ENCODE assay signal across 9 mouse cellular contexts in the genomic region with DNA sequence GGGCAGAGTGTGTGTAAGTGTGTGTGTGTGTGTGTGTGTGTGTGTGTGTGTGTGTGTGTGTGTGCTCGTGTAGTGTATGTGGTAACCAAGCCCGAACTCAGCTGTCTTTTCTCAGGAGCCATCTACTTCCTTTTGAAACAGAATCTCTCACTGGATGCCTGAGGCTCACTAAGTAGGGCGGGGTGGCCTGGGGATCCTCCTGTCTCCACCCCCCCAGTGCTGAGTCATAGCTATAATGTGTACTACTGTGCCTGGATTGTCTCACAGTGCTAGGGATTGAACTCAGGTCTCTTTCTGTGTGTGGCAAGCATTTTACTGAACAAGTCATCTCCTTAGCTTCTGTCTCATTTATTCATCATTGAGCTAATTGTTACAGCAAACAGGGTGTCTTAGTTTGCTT. TPM values are rescaled to one million over a fixed set of nuclear protein-coding genes. Genes with fewer than 3 reads are reported as not detected.
DNase-seq lines count a peak whose midpoint lies in the region; ATAC-seq and TF ChIP-seq lines count a peak whose summit lies in the region.
"Had no signal": no experiment of that assay in that cellular context is flagged by ENCODE, and none has a peak within 500 bp of the region (broad histone marks: within the 10 kb centered on the region; RNA-seq: fewer than 3 reads in every experiment).

No protein-coding gene starts in this region.

- no peaks in the 10 kb centered on the region for H3K36me3 ChIP-seq in kidney, adult 2 months (ENCODE audit: control insufficient read depth, insufficient read depth, low read length)
- no peaks in the 10 kb centered on the region for H3K36me3 ChIP-seq in heart, embryonic 11.5 days (ENCODE audit: control insufficient read depth, insufficient read depth, low read length)
- no peaks in the 10 kb centered on the region for H3K36me3 ChIP-seq in lung, embryonic 16.5 days (ENCODE audit: control insufficient read depth, insufficient read depth, low read length)
- no peaks in the 10 kb centered on the region for H3K36me3 ChIP-seq in forebrain, embryonic 11.5 days (ENCODE audit: control insufficient read depth, insufficient read depth, low read length)
- H3K36me3 ChIP-seq: limb, embryonic 15.5 days had no signal

- H3K4me2 ChIP-seq in heart, embryonic 11.5 days: peak overlapping the region; percentile 24
- no peak overlapping the region for H3K4me2 ChIP-seq in lung, embryonic 16.5 days (ENCODE audit: low read depth, low read length)
- no peak overlapping the region for H3K4me2 ChIP-seq in forebrain, embryonic 11.5 days (ENCODE audit: low read depth, low read length, severe bottlenecking)
- H3K4me2 ChIP-seq: limb, embryonic 15.5 days had no signal

- no peak for TF ChIP-seq CTCF in kidney, adult 2 months (conservative IDR thresholded peaks at IDR 0.05; ENCODE audit: insufficient read depth, insufficient read length, low read depth, low read length)
- TF ChIP-seq CTCF in layer of hippocampus, adult 2 months (conservative IDR thresholded peaks at IDR 0.05): no peak

- H3K9ac ChIP-seq in heart, embryonic 11.5 days (ENCODE audit: low read depth, low read length): no peak overlapping the region; the same call in 1 of the 2 replicates
- H3K9ac ChIP-seq in lung, embryonic 16.5 days (ENCODE audit: low read length): no peak overlapping the region
- H3K9ac ChIP-seq in forebrain, embryonic 11.5 days (ENCODE audit: low read length): no peak overlapping the region
- H3K9ac ChIP-seq: limb, embryonic 15.5 days had no signal

- WGBS in kidney, adult 2 months: 65% methylated on average over 3 of the region's 3 CpGs
- WGBS in heart, embryonic 11.5 days (ENCODE audit: insufficient replicate concordance): 24% methylated on average over 3 of the region's 3 CpGs
- 49% methylated on average over 3 of the region's 3 CpGs for WGBS in lung, embryonic 16.5 days
- 74% methylated on average over 3 of the region's 3 CpGs for WGBS in forebrain, embryonic 11.5 days

- H3K4me3 ChIP-seq in kidney, adult 2 months (ENCODE audit: insufficient read depth, low read depth, low read length): no peak overlapping the region
- no peak overlapping the region for H3K4me3 ChIP-seq in heart, embryonic 11.5 days (ENCODE audit: low read depth, low read length)
- no peak overlapping the region for H3K4me3 ChIP-seq in lung, embryonic 16.5 days (ENCODE audit: low read length)
- no peak overlapping the region for H3K4me3 ChIP-seq in forebrain, embryonic 11.5 days (ENCODE audit: low read depth, low read length)
- no peak overlapping the region for H3K4me3 ChIP-seq in layer of hippocampus, adult 2 months
- H3K4me3 ChIP-seq: limb, embryonic 15.5 days had no signal

- H3K9me3 ChIP-seq in heart, embryonic 11.5 days (replicated peaks; ENCODE audit: control insufficient read depth, low read length): no peaks in the 10 kb centered on the region
- H3K9me3 ChIP-seq in lung, embryonic 16.5 days (ENCODE audit: control insufficient read depth, low read length): no peaks in the 10 kb centered on the region
- H3K9me3 ChIP-seq in forebrain, embryonic 11.5 days (ENCODE audit: control insufficient read depth, low read length): no peaks in the 10 kb centered on the region
- H3K9me3 ChIP-seq: limb, embryonic 15.5 days had no signal

- H3K27me3 ChIP-seq in kidney, adult 2 months (replicated peaks; ENCODE audit: control insufficient read depth, insufficient read depth, low read length): no peaks in the 10 kb centered on the region
- H3K27me3 ChIP-seq in heart, embryonic 11.5 days (ENCODE audit: control insufficient read depth, insufficient read depth, low read length): no peaks in the 10 kb centered on the region
- no peaks in the 10 kb centered on the region for H3K27me3 ChIP-seq in lung, embryonic 16.5 days (ENCODE audit: control insufficient read depth, insufficient read depth, low read depth, low read length)
- no peaks in the 10 kb centered on the region for H3K27me3 ChIP-seq in forebrain, embryonic 11.5 days (ENCODE audit: control insufficient read depth, insufficient read depth, low read length)
- H3K27me3 ChIP-seq: limb, embryonic 15.5 days had no signal

- H3K4me1 ChIP-seq in kidney, adult 2 months (ENCODE audit: control insufficient read depth, insufficient read depth, low read length): peaks cover 29% of the 10 kb centered on the region; the same call in 1 of the 2 replicates
- peaks cover 41% of the 10 kb centered on the region for H3K4me1 ChIP-seq in heart, embryonic 11.5 days (ENCODE audit: control insufficient read depth, insufficient read depth, low read length)
- H3K4me1 ChIP-seq in lung, embryonic 16.5 days (replicated peaks; ENCODE audit: control insufficient read depth, insufficient read depth, low read length): peaks cover 6% of the 10 kb centered on the region
- no peaks in the 10 kb centered on the region; the same call in 1 of the 2 replicates for H3K4me1 ChIP-seq in forebrain, embryonic 11.5 days (replicated peaks; ENCODE audit: control insufficient read depth, insufficient read depth, low read length)
- H3K4me1 ChIP-seq: limb, embryonic 15.5 days had no signal

- peak; percentile 91 for ATAC-seq in heart, embryonic 11.5 days (replicated peaks; ENCODE audit: insufficient number of reproducible peaks, low FRiP score, low TSS enrichment)
- peak; percentile 69 for ATAC-seq in lung, embryonic 16.5 days (ENCODE audit: low read depth)
- no peak for ATAC-seq in forebrain, embryonic 11.5 days (replicated peaks; ENCODE audit: low FRiP score)

- H3K27ac ChIP-seq in kidney, adult 2 months (ENCODE audit: insufficient read depth, low read depth, low read length): no peak overlapping the region
- H3K27ac ChIP-seq in heart, embryonic 11.5 days (ENCODE audit: low read depth, low read length): peak overlapping the region; percentile 86
- no peak overlapping the region for H3K27ac ChIP-seq in lung, embryonic 16.5 days (ENCODE audit: low read length)
- no peak overlapping the region for H3K27ac ChIP-seq in forebrain, embryonic 11.5 days (ENCODE audit: low read depth, low read length)
- H3K27ac ChIP-seq in layer of hippocampus, adult 2 months: no peak overlapping the region
- H3K27ac ChIP-seq: limb, embryonic 15.5 days had no signal

- TF ChIP-seq POLR2A in kidney, adult 2 months (IDR thresholded peaks at IDR 0.05; ENCODE audit: low read depth, low read length): no peak

- DNase-seq in kidney, adult 2 months: peak; percentile 41
- no peak for DNase-seq in kidney, adult 18-20 months
- peak; percentile 67 for DNase-seq in R1 (ENCODE audit: low read depth, low spot score)
- no peak for DNase-seq in forebrain, embryonic 11.5 days (ENCODE audit: low spot score)
- DNase-seq in left cerebral cortex, adult 11 months (ENCODE audit: low spot score): no peak
- no peak for DNase-seq in layer of hippocampus, adult 2 months (ENCODE audit: low spot score in 2 of 2)

RNA-seq across cellular contexts. Expression of gene Fam163a, which starts 12.6 kb away (rescaled TPM):
- 5.7 and 6.9 TPM in 2 replicates for polyA plus RNA-seq in kidney, adult 2 months (2012; rRNA removed)
- 2.0 and 2.9 TPM in 2 replicates for polyA plus RNA-seq in heart, embryonic 11.5 days (2014; fragmentation: Nextera tagmentation; extraction: Ambion mirVana)
- polyA plus RNA-seq in lung, embryonic 16.5 days (2015; fragmentation: Nextera tagmentation; extraction: Ambion mirVana): 0.41 and 0.54 TPM in 2 replicates
- polyA plus RNA-seq in forebrain, embryonic 11.5 days (2014; fragmentation: Nextera tagmentation; extraction: Ambion mirVana): 2.6 and 3.2 TPM in 2 replicates
- total RNA-seq in layer of hippocampus, adult 2 months (2021): 10 to 100 TPM; 14.3 to 14.8 TPM

Comparison
In these comparisons a context has a peak if more than half of its experiments do, and no peak if none do; other contexts are left out.
1. DNase-seq: peak in kidney, adult 2 months (single experiment) and R1 (single experiment); none in kidney, adult 18-20 months (single experiment), forebrain, embryonic 11.5 days (single experiment), left cerebral cortex, adult 11 months (single experiment) and layer of hippocampus, adult 2 months (0 of 2).